Mouse (Mus musculus) bone marrow, adult 2 months (tissue): ENCODE data around the gene Traf1. TPM values are rescaled to one million over a fixed set of nuclear protein-coding genes. Genes with fewer than 3 reads are reported as not detected.

Source experiments
- H3K27ac ChIP-seq: fragments of 200-500 bp; 2 replicates; pipeline ENCODE4 v1.5.1; 2012; ENCODE audit warnings: low read depth, mild to moderate bottlenecking, control low read depth, inconsistent platforms, low read length; ENCODE audit not compliant: control insufficient read depth, poor library complexity, insufficient read depth
- H3K4me1 ChIP-seq: fragments of 200-500 bp; 2 replicates; pipeline ENCODE4 v1.6.1; 2011; ENCODE audit warnings: low read length; ENCODE audit not compliant: control insufficient read depth, insufficient read depth
- H3K4me3 ChIP-seq: fragments of 200-500 bp; replicated peaks from 2 replicates; pipeline ENCODE3; 2011; ENCODE audit warnings: mild to moderate bottlenecking, low read depth, low read length, control low read depth; ENCODE audit not compliant: control insufficient read depth
- CTCF ChIP-seq: fragments of 200-500 bp; IDR thresholded peaks from 2 replicates; pipeline ENCODE4 v1.5.1; 2011; ENCODE audit warnings: low read length, control low read depth; ENCODE audit not compliant: control insufficient read depth, insufficient read depth
- POLR2A ChIP-seq: fragments of 200-500 bp; IDR thresholded peaks from 2 replicates; pipeline ENCODE4 v1.6.1; 2011; ENCODE audit warnings: low read depth, mild to moderate bottlenecking, control low read depth, low read length, borderline replicate concordance; ENCODE audit not compliant: control insufficient read depth
- WGBS: fragments of 180-500 bp; shearing (Covaris S2); methylation state at CpG from one replicate; pipeline ENCODE4 v1.1.7; 2018; 5-methylcytosine and 5-hydroxymethylcytosine counted together
- polyA plus RNA-seq: library from polyadenylated mRNA; stranded (reverse); fragments of >200 nt; gene quantifications from 2 replicates; pipeline ENCODE4 v1.2.4, GENCODE M21; 2011; ENCODE audit warnings: low replicate concordance; ENCODE audit not compliant: missing spikeins, insufficient read depth, insufficient read length

Traf1 gene
- polyA plus RNA-seq, 1 experiment = 9.8 TPM

- 3% methylated on average over 13 of the region's 13 CpGs for WGBS
- Histone ChIP-seq H3K27ac (peak overlapping the region; percentile 71), H3K4me1 (peaks cover 6% of the 10 kb centered on the region; the same call in 1 of the 2 replicates), H3K4me3 (peak overlapping the region; percentile 18)
- TF ChIP-seq CTCF (no peak), POLR2A (no peak)
These were observed 1.9 kb upstream of the Traf1 start for GRCm38 (mm10) chr2:34963371-34963956.

GRCm38 (mm10) chr2:34962893-34963292, 1.3 kb upstream of the Traf1 start:
- Histone ChIP-seq H3K4me3 (no peak overlapping the region), H3K4me1 (peaks cover 6% of the 10 kb centered on the region; the same call in 1 of the 2 replicates), H3K27ac (peak overlapping the region; percentile 71)
- TF ChIP-seq POLR2A (no peak), CTCF (no peak)
- WGBS = 21% methylated on average over 9 of the region's 9 CpGs

- Histone ChIP-seq H3K4me3 (no peak overlapping the region), H3K27ac (no peak overlapping the region), H3K4me1 (peaks cover 6% of the 10 kb centered on the region; the same call in 1 of the 2 replicates)
- TF ChIP-seq POLR2A (no peak), CTCF (no peak)
- WGBS = 61% methylated on average over 2 of the region's 2 CpGs
These were observed 639 bp upstream of the Traf1 start for GRCm38 (mm10) chr2:34962211-34962610.

- peaks cover 6% of the 10 kb centered on the region; the same call in 1 of the 2 replicates for H3K4me1 ChIP-seq
- TF ChIP-seq POLR2A (no peak), CTCF (no peak)
- H3K4me3 ChIP-seq = peak overlapping the region; percentile 54
- WGBS = 58% methylated on average over 6 of the region's 6 CpGs
- H3K27ac ChIP-seq = peak overlapping the region; percentile 80
These were observed 606 bp downstream of the Traf1 start for GRCm38 (mm10) chr2:34960966-34961365.

- Histone ChIP-seq H3K27ac (no peak overlapping the region), H3K4me3 (no peak overlapping the region), H3K4me1 (peaks cover 4% of the 10 kb centered on the region; the same call in 1 of the 2 replicates)
- WGBS = 82% methylated on average over 5 of the region's 5 CpGs
- TF ChIP-seq POLR2A (no peak), CTCF (no peak)
These were observed 1.1 kb downstream of the Traf1 start for GRCm38 (mm10) chr2:34960466-34960865.

- Histone ChIP-seq H3K27ac (no peak overlapping the region), H3K4me1 (peaks cover 1% of the 10 kb centered on the region; the same call in 1 of the 2 replicates), H3K4me3 (no peak overlapping the region)
- WGBS = 30% methylated on average over 7 of the region's 7 CpGs
- no peak for TF ChIP-seq CTCF
- TF ChIP-seq POLR2A = no peak
These were observed 3.0 kb downstream of the Traf1 start for GRCm38 (mm10) chr2:34958582-34958981.

GRCm38 (mm10) chr2:34958036-34958435, 3.5 kb downstream of the Traf1 start:
- no peak for TF ChIP-seq POLR2A
- TF ChIP-seq CTCF = no peak

GRCm38 (mm10) chr2:34957405-34957804, 4.2 kb downstream of the Traf1 start:
- TF ChIP-seq CTCF (no peak), POLR2A (no peak)
- Histone ChIP-seq H3K4me3 (no peak overlapping the region), H3K4me1 (peaks cover 1% of the 10 kb centered on the region; the same call in 1 of the 2 replicates), H3K27ac (no peak overlapping the region)
- WGBS = 62% methylated on average over 1 of the region's 1 CpGs

More at GRCm38 (mm10) chr2:34958036-34958435, 3.5 kb downstream of the Traf1 start:
- 27% methylated on average over 7 of the region's 7 CpGs for WGBS
- Histone ChIP-seq H3K4me3 (no peak overlapping the region), H3K4me1 (peaks cover 1% of the 10 kb centered on the region; the same call in 1 of the 2 replicates), H3K27ac (no peak overlapping the region)

GRCm38 (mm10) chr2:34956941-34957340, 4.6 kb downstream of the Traf1 start:
- 19% methylated on average over 5 of the region's 5 CpGs for WGBS
- TF ChIP-seq CTCF (no peak), POLR2A (no peak)
- Histone ChIP-seq H3K4me3 (no peak overlapping the region), H3K4me1 (peaks cover 1% of the 10 kb centered on the region; the same call in 1 of the 2 replicates), H3K27ac (no peak overlapping the region)
